Mouse (Mus musculus) E14TG2a.4 (cell line): ENCODE results near the gene Tfr2.

Experiments
- CTCF ChIP-seq: conservative IDR thresholded peaks from 2 replicates; pipeline ENCODE4 v1.5.1; 2014; ENCODE audit warnings: low read length
- NANOG ChIP-seq: IDR thresholded peaks from 2 replicates; pipeline ENCODE4 v1.6.1; 2014; ENCODE audit warnings: borderline replicate concordance, low read length, mixed read lengths

GRCm38 (mm10) chr5:137570691-137571586 is 1.3 kb downstream of the Tfr2 start:
- TF ChIP-seq CTCF (no peak), NANOG (no peak)
